Mouse (Mus musculus): Measurements from ENCODE around the gene AC134908.4. TPM values are rescaled to one million over a fixed set of nuclear protein-coding genes. Genes with fewer than 3 reads are reported as not detected.
"Not testable (repeated sequence)": the region's sequence is repeated elsewhere in the genome, so short reads cannot be mapped to it uniquely, and the experiment has no call there.

AC134908.4 gene
- total and polyA plus RNA-seq, 2 experiments: 0.28 to 0.37 TPM

GRCm38 (mm10) chr17:25751446-25751845 lies 44.0 kb downstream of the AC134908.4 start:
- Histone ChIP-seq H3K4me3 (ENCODE audit: insufficient read depth, low read depth, low read length) (no peak overlapping the region), H3K4me1 (ENCODE audit: control insufficient read depth, insufficient read depth, low read length) (no peaks in the 10 kb centered on the region), H3K9ac (ENCODE audit: low read depth, low read length) (no peak overlapping the region), H3K27me3 (ENCODE audit: control insufficient read depth, insufficient read depth, low read length) (no peaks in the 10 kb centered on the region), H3K27ac (replicated peaks; ENCODE audit: insufficient read depth, low read depth, low read length) (no peak overlapping the region), H3K36me3 (ENCODE audit: control insufficient read depth, insufficient read depth, low read length) (no peaks in the 10 kb centered on the region), H3K79me2 (ENCODE audit: control insufficient read depth, insufficient read depth, low read length) (no peaks in the 10 kb centered on the region)
- 30% methylated on average over 5 of the region's 5 CpGs for WGBS
- DNase-seq (ENCODE audit: extremely low read depth, low read depth, low spot score): no peak
- TF ChIP-seq CTCF (IDR thresholded peaks at IDR 0.05; ENCODE audit: low read depth, low read length) (no peak), POLR2A (IDR thresholded peaks at IDR 0.05; ENCODE audit: extremely low read depth, insufficient read depth, low read length) (no peak)

DNA sequence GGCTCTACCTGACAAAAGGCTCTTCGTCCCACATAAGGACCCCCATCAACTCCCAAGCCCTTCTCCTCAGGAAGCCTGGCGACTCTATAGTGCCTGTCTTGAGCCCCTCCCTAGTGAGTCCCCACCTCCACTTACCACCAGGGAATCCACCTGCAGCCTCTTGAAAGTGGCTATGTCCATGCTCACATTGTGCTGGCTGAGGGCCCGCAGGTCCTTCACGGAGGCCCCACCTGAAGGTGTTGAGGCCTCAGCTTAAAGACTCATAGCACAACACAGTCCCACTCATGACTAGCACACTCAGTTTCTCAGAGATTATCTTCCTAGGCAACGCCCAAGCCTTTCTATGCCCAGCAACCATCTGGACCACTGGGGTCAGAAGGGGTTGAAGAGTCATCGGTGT lies 46.1 kb downstream of the AC134908.4 start:
- no peak for DNase-seq (ENCODE audit: extremely low read depth, low read depth, low spot score)
- TF ChIP-seq CTCF (IDR thresholded peaks at IDR 0.05; ENCODE audit: low read depth, low read length) (no peak), POLR2A (IDR thresholded peaks at IDR 0.05; ENCODE audit: extremely low read depth, insufficient read depth, low read length) (no peak)
- no peaks in the 10 kb centered on the region for H3K27me3 ChIP-seq (ENCODE audit: control insufficient read depth, insufficient read depth, low read length)
- no peak overlapping the region for H3K4me3 ChIP-seq (ENCODE audit: insufficient read depth, low read depth, low read length)
- no peaks in the 10 kb centered on the region for H3K36me3 ChIP-seq (ENCODE audit: control insufficient read depth, insufficient read depth, low read length)
- no peak overlapping the region for H3K9ac ChIP-seq (ENCODE audit: low read depth, low read length)
- H3K27ac ChIP-seq (replicated peaks; ENCODE audit: insufficient read depth, low read depth, low read length): no peak overlapping the region
- no peaks in the 10 kb centered on the region for H3K4me1 ChIP-seq (ENCODE audit: control insufficient read depth, insufficient read depth, low read length)
- H3K79me2 ChIP-seq (ENCODE audit: control insufficient read depth, insufficient read depth, low read length): no peaks in the 10 kb centered on the region
- WGBS: 85% methylated on average over 6 of the region's 6 CpGs

DNA sequence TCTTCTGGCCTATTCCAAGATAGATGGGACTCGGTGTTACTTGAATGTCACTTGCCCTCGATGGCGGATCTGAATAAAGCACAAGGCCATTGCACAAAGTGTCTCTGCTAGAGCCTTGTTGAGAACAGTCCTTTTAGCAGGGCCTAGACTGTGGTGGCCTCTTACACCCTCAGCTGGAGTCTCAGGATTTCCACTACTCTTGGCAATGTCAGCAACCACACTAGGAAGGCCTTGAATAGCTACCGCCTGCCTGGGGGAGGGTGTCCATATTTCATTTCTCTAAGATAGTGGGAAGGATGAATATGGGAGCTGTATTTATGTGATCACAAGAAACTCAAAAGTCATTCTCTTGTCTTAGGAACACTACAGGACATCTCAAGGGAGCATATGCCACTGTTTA lies 47.2 kb downstream of the AC134908.4 start:
- 93% methylated on average over 4 of the region's 4 CpGs for WGBS
- no peak overlapping the region for H3K4me3 ChIP-seq (ENCODE audit: insufficient read depth, low read depth, low read length)

DNA sequence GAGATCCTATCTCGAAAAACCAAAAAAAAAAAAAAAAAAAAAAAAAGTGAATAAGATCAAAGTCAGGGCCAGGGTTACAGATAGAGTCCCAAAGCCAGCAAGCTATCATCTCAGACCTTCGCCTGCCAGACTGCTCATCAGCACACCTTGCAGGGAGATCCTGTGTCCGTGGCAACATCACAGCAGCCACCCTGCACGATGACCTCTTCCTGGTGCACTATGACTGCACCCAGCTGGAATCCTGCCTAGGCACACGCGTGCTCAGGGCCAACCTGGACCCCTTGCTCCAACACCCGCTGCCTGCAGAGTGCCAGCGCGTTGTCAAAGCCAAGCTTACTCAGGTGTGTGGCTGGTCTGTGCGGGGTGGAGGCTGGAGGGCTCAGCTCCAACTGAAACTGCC lies 51.1 kb downstream of the AC134908.4 start:
- Histone ChIP-seq H3K9ac (ENCODE audit: low read depth, low read length) (no peak overlapping the region), H3K27me3 (ENCODE audit: control insufficient read depth, insufficient read depth, low read length) (no peaks in the 10 kb centered on the region), H3K79me2 (ENCODE audit: control insufficient read depth, insufficient read depth, low read length) (no peaks in the 10 kb centered on the region)

More for the DNA sequence above, 47.2 kb downstream of the AC134908.4 start:
- H3K27me3 ChIP-seq (ENCODE audit: control insufficient read depth, insufficient read depth, low read length): no peaks in the 10 kb centered on the region
- H3K36me3 ChIP-seq (ENCODE audit: control insufficient read depth, insufficient read depth, low read length): no peaks in the 10 kb centered on the region
- H3K27ac ChIP-seq (replicated peaks; ENCODE audit: insufficient read depth, low read depth, low read length): no peak overlapping the region
- H3K9ac ChIP-seq (ENCODE audit: low read depth, low read length): no peak overlapping the region
- no peak for TF ChIP-seq POLR2A (IDR thresholded peaks at IDR 0.05; ENCODE audit: extremely low read depth, insufficient read depth, low read length)
- TF ChIP-seq CTCF (IDR thresholded peaks at IDR 0.05; ENCODE audit: low read depth, low read length): no peak
- no peaks in the 10 kb centered on the region for H3K4me1 ChIP-seq (ENCODE audit: control insufficient read depth, insufficient read depth, low read length)
- H3K79me2 ChIP-seq (ENCODE audit: control insufficient read depth, insufficient read depth, low read length): no peaks in the 10 kb centered on the region
- DNase-seq (ENCODE audit: extremely low read depth, low read depth, low spot score): no peak

DNA sequence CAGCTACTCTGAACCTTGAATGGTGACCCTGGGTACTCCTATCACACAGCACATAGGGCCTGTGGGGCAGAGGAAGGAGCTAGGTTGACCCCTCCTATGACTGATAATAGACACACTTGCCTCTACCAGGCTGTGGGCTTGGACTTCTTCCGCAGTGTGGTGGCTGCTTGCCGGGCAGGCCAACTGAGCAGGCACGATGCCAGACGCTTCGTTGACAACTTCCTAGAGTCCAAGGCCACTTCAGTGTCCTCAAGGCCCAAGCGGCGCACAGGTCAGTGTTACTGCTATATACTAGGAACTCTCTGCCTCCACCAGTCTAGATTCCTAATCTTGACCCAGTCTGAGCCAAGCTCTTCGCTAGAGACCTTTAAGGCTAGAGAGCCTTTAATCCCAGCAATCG lies 51.6 kb downstream of the AC134908.4 start:
- no peak for DNase-seq (ENCODE audit: extremely low read depth, low read depth, low spot score)
- H3K9ac ChIP-seq (ENCODE audit: low read depth, low read length): no peak overlapping the region
- 73% methylated on average over 9 of the region's 9 CpGs for WGBS

More for the DNA sequence above, 51.1 kb downstream of the AC134908.4 start:
- H3K4me3 ChIP-seq (ENCODE audit: insufficient read depth, low read depth, low read length): no peak overlapping the region
- no peaks in the 10 kb centered on the region for H3K4me1 ChIP-seq (ENCODE audit: control insufficient read depth, insufficient read depth, low read length)
- 63% methylated on average over 10 of the region's 10 CpGs for WGBS
- TF ChIP-seq POLR2A (IDR thresholded peaks at IDR 0.05; ENCODE audit: extremely low read depth, insufficient read depth, low read length) (no peak), CTCF (IDR thresholded peaks at IDR 0.05; ENCODE audit: low read depth, low read length) (no peak)
- H3K27ac ChIP-seq (replicated peaks; ENCODE audit: insufficient read depth, low read depth, low read length): no peak overlapping the region
- no peak for DNase-seq (ENCODE audit: extremely low read depth, low read depth, low spot score)
- H3K36me3 ChIP-seq (ENCODE audit: control insufficient read depth, insufficient read depth, low read length): no peaks in the 10 kb centered on the region

DNA sequence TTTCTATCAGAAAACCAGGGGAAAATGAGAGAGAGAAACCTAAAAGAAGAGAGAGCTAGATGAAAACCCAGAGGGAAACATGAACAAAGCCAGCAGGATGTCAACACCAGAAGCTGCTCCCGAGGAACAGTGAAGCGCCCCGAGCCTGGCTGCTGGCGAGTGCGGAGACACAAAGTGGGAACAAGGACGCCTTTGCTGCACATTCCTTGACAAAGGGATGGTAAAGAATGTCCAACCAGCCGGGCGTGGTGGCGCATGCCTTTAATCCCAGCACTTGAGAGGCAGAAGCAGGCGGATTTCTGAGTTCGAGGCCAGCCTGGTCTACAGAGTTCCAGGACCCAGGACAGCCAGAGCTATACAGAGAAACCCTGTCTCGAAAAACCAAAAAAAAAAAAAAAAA lies 54.0 kb downstream of the AC134908.4 start:
- H3K27ac ChIP-seq (replicated peaks; ENCODE audit: insufficient read depth, low read depth, low read length); H3K4me1 ChIP-seq (ENCODE audit: control insufficient read depth, insufficient read depth, low read length); DNase-seq (ENCODE audit: extremely low read depth, low read depth, low spot score); H3K27me3 ChIP-seq (ENCODE audit: control insufficient read depth, insufficient read depth, low read length); H3K4me3 ChIP-seq (ENCODE audit: insufficient read depth, low read depth, low read length); H3K79me2 ChIP-seq (ENCODE audit: control insufficient read depth, insufficient read depth, low read length); H3K9ac ChIP-seq (ENCODE audit: low read depth, low read length); H3K36me3 ChIP-seq (ENCODE audit: control insufficient read depth, insufficient read depth, low read length): not testable (repeated sequence)
- WGBS: 69% methylated on average over 12 of the region's 12 CpGs

More for the DNA sequence above, 51.6 kb downstream of the AC134908.4 start:
- no peak overlapping the region for H3K4me3 ChIP-seq (ENCODE audit: insufficient read depth, low read depth, low read length)
- H3K4me1 ChIP-seq (ENCODE audit: control insufficient read depth, insufficient read depth, low read length): no peaks in the 10 kb centered on the region
- H3K27ac ChIP-seq (replicated peaks; ENCODE audit: insufficient read depth, low read depth, low read length): no peak overlapping the region
- no peaks in the 10 kb centered on the region for H3K79me2 ChIP-seq (ENCODE audit: control insufficient read depth, insufficient read depth, low read length)
- no peak for TF ChIP-seq CTCF (IDR thresholded peaks at IDR 0.05; ENCODE audit: low read depth, low read length)
- no peak for TF ChIP-seq POLR2A (IDR thresholded peaks at IDR 0.05; ENCODE audit: extremely low read depth, insufficient read depth, low read length)
- H3K27me3 ChIP-seq (ENCODE audit: control insufficient read depth, insufficient read depth, low read length): no peaks in the 10 kb centered on the region
- H3K36me3 ChIP-seq (ENCODE audit: control insufficient read depth, insufficient read depth, low read length): no peaks in the 10 kb centered on the region

Other genes starting within 250 kb of the AC134908.4 start
- gene Sox8, start 225.0 kb downstream of the AC134908.4 start, total RNA-seq (2014; rRNA removed): not detected in 2 replicates
- not detected in 2 replicates for gene Sox8, start 225.0 kb downstream of the AC134908.4 start, polyA plus RNA-seq (2012; rRNA removed)
- gene Lmf1, start 216.6 kb downstream of the AC134908.4 start, total RNA-seq (2014; rRNA removed): 26.9 and 31.3 TPM in 2 replicates
- 35.2 and 38.4 TPM in 2 replicates for gene Lmf1, start 216.6 kb downstream of the AC134908.4 start, polyA plus RNA-seq (2012; rRNA removed)
- not detected in 2 replicates for gene Gng13, start 78.5 kb downstream of the AC134908.4 start, total RNA-seq (2014; rRNA removed)
- gene Gng13, start 78.5 kb downstream of the AC134908.4 start, polyA plus RNA-seq (2012; rRNA removed): not detected in 2 replicates
- gene Chtf18, start 68.2 kb downstream of the AC134908.4 start, total RNA-seq (2014; rRNA removed): 0.18 and 0.47 TPM in 2 replicates
- gene Chtf18, start 68.2 kb downstream of the AC134908.4 start, polyA plus RNA-seq (2012; rRNA removed): 0.31 and 0.35 TPM in 2 replicates
- gene Rpusd1, start 68.0 kb downstream of the AC134908.4 start, total RNA-seq (2014; rRNA removed): 1.0 and 2.1 TPM in 2 replicates
- gene Rpusd1, start 68.0 kb downstream of the AC134908.4 start, polyA plus RNA-seq (2012; rRNA removed): 7.3 and 9.0 TPM in 2 replicates
- gene Mslnl, start 59.6 kb downstream of the AC134908.4 start, total RNA-seq (2014; rRNA removed): not detected in 2 replicates
- not detected in 2 replicates for gene Mslnl, start 59.6 kb downstream of the AC134908.4 start, polyA plus RNA-seq (2012; rRNA removed)
- 0.34 and 0.74 TPM in 2 replicates for gene Msln, start 41.3 kb downstream of the AC134908.4 start, total RNA-seq (2014; rRNA removed)
- 1.1 and 2.0 TPM in 2 replicates for gene Msln, start 41.3 kb downstream of the AC134908.4 start, polyA plus RNA-seq (2012; rRNA removed)
- gene Narfl, start 21.9 kb downstream of the AC134908.4 start, total RNA-seq (2014; rRNA removed): 14.9 and 20.6 TPM in 2 replicates
- gene Narfl, start 21.9 kb downstream of the AC134908.4 start, polyA plus RNA-seq (2012; rRNA removed): 19.4 and 22.5 TPM in 2 replicates
- 6.0 and 6.7 TPM in 2 replicates for gene Haghl, start 10.0 kb downstream of the AC134908.4 start, total RNA-seq (2014; rRNA removed)
- 11.2 and 14.1 TPM in 2 replicates for gene Haghl, start 10.0 kb downstream of the AC134908.4 start, polyA plus RNA-seq (2012; rRNA removed)
- gene Ccdc78, start 9.1 kb downstream of the AC134908.4 start, total RNA-seq (2014; rRNA removed): not detected in 2 replicates
- gene Ccdc78, start 9.1 kb downstream of the AC134908.4 start, polyA plus RNA-seq (2012; rRNA removed): 0.06 TPM in 1 of 2 replicates, not detected in the other
- 55.0 and 69.3 TPM in 2 replicates for gene Fam173a, start 2.8 kb downstream of the AC134908.4 start, total RNA-seq (2014; rRNA removed)
- gene Fam173a, start 2.8 kb downstream of the AC134908.4 start, polyA plus RNA-seq (2012; rRNA removed): 89.3 and 106 TPM in 2 replicates
- 11.7 and 22.2 TPM in 2 replicates for gene Metrn, start 1.5 kb upstream of the AC134908.4 start, total RNA-seq (2014; rRNA removed)
- 21.6 and 37.1 TPM in 2 replicates for gene Metrn, start 1.5 kb upstream of the AC134908.4 start, polyA plus RNA-seq (2012; rRNA removed)
- 0.07 TPM in 1 of 2 replicates, not detected in the other for gene Fbxl16, start 13.4 kb upstream of the AC134908.4 start, total RNA-seq (2014; rRNA removed)
- gene Fbxl16, start 13.4 kb upstream of the AC134908.4 start, polyA plus RNA-seq (2012; rRNA removed): 0.12 and 0.33 TPM in 2 replicates
- gene Wdr24, start 28.0 kb upstream of the AC134908.4 start, total RNA-seq (2014; rRNA removed): 13.3 and 15.6 TPM in 2 replicates
- 23.9 and 24.8 TPM in 2 replicates for gene Wdr24, start 28.0 kb upstream of the AC134908.4 start, polyA plus RNA-seq (2012; rRNA removed)
- 25.6 and 30.5 TPM in 2 replicates for gene Jmjd8, start 33.2 kb upstream of the AC134908.4 start, total RNA-seq (2014; rRNA removed)
- 75.0 and 78.4 TPM in 2 replicates for gene Jmjd8, start 33.2 kb upstream of the AC134908.4 start, polyA plus RNA-seq (2012; rRNA removed)
- gene Stub1, start 37.7 kb upstream of the AC134908.4 start, total RNA-seq (2014; rRNA removed): 50.4 and 55.3 TPM in 2 replicates
- 81.3 and 94.4 TPM in 2 replicates for gene Stub1, start 37.7 kb upstream of the AC134908.4 start, polyA plus RNA-seq (2012; rRNA removed)
- gene Rhbdl1, start 41.6 kb upstream of the AC134908.4 start, total RNA-seq (2014; rRNA removed): 0.40 and 0.74 TPM in 2 replicates
- 3.8 and 5.5 TPM in 2 replicates for gene Rhbdl1, start 41.6 kb upstream of the AC134908.4 start, polyA plus RNA-seq (2012; rRNA removed)
- 2.7 and 4.8 TPM in 2 replicates for gene Gm20683, start 46.1 kb upstream of the AC134908.4 start, total RNA-seq (2014; rRNA removed)
- gene Gm20683, start 46.1 kb upstream of the AC134908.4 start, polyA plus RNA-seq (2012; rRNA removed): 19.1 and 26.9 TPM in 2 replicates
- 18.0 and 20.9 TPM in 2 replicates for gene Rhot2, start 49.2 kb upstream of the AC134908.4 start, total RNA-seq (2014; rRNA removed)
- 63.0 and 71.1 TPM in 2 replicates for gene Rhot2, start 49.2 kb upstream of the AC134908.4 start, polyA plus RNA-seq (2012; rRNA removed)
- gene Wdr90, start 65.8 kb upstream of the AC134908.4 start, total RNA-seq (2014; rRNA removed): 2.7 and 3.3 TPM in 2 replicates
- gene Wdr90, start 65.8 kb upstream of the AC134908.4 start, polyA plus RNA-seq (2012; rRNA removed): 9.0 and 14.1 TPM in 2 replicates
- 26.1 and 36.0 TPM in 2 replicates for gene Mcrip2, start 73.1 kb upstream of the AC134908.4 start, total RNA-seq (2014; rRNA removed)
- 139 and 141 TPM in 2 replicates for gene Mcrip2, start 73.1 kb upstream of the AC134908.4 start, polyA plus RNA-seq (2012; rRNA removed)
- gene Mettl26, start 79.4 kb upstream of the AC134908.4 start, total RNA-seq (2014; rRNA removed): 129 and 131 TPM in 2 replicates
- 415 and 439 TPM in 2 replicates for gene Mettl26, start 79.4 kb upstream of the AC134908.4 start, polyA plus RNA-seq (2012; rRNA removed)
- 0.07 and 0.09 TPM in 2 replicates for gene Wfikkn1, start 85.2 kb upstream of the AC134908.4 start, total RNA-seq (2014; rRNA removed)
- gene Wfikkn1, start 85.2 kb upstream of the AC134908.4 start, polyA plus RNA-seq (2012; rRNA removed): 0.24 and 0.92 TPM in 2 replicates
- 6.1 and 7.2 TPM in 2 replicates for gene Rab40c, start 124.1 kb upstream of the AC134908.4 start, total RNA-seq (2014; rRNA removed)
- gene Rab40c, start 124.1 kb upstream of the AC134908.4 start, polyA plus RNA-seq (2012; rRNA removed): 22.8 and 24.1 TPM in 2 replicates
- gene Pigq, start 149.3 kb upstream of the AC134908.4 start, total RNA-seq (2014; rRNA removed): 11.5 and 16.0 TPM in 2 replicates
- 51.6 and 52.5 TPM in 2 replicates for gene Pigq, start 149.3 kb upstream of the AC134908.4 start, polyA plus RNA-seq (2012; rRNA removed)
- gene Nhlrc4, start 149.3 kb upstream of the AC134908.4 start, total RNA-seq (2014; rRNA removed): 1.2 TPM in 1 of 2 replicates, not detected in the other
- gene Nhlrc4, start 149.3 kb upstream of the AC134908.4 start, polyA plus RNA-seq (2012; rRNA removed): 0.04 TPM in 1 of 2 replicates, not detected in the other
- not detected in 2 replicates for gene A930017K11Rik, start 156.9 kb upstream of the AC134908.4 start, total RNA-seq (2014; rRNA removed)
- not detected in 2 replicates for gene A930017K11Rik, start 156.9 kb upstream of the AC134908.4 start, polyA plus RNA-seq (2012; rRNA removed)
- 1.8 and 3.0 TPM in 2 replicates for gene Capn15, start 190.1 kb upstream of the AC134908.4 start, total RNA-seq (2014; rRNA removed)
- 16.8 and 23.3 TPM in 2 replicates for gene Capn15, start 190.1 kb upstream of the AC134908.4 start, polyA plus RNA-seq (2012; rRNA removed)

Measured in liver, adult 2 months (tissue).